Mouse (Mus musculus) embryonic stem cell, embryonic (primary cell): ENCODE results near the gene Pigk.

Experiments used
- CTCF ChIA-PET, 4 experiments: fragments of 300-600 bp in 2 of 4; fragments of 350-600 bp in 2 of 4; sonication (Branson Sonifier 250); formaldehyde crosslinking; loops; one replicate each; lab custom pipeline; 2022; ENCODE audit warnings: inconsistent platforms in 2 of 4; lab: Charles Lee
- POLR2A ChIA-PET, 4 experiments: fragments of 300-600 bp in 2 of 4; fragments of 350-600 bp in 2 of 4; sonication (Branson Sonifier 250); formaldehyde crosslinking; loops; one replicate each; lab custom pipeline; 2022; ENCODE audit warnings: antibody characterized with exemption in 4 of 4, inconsistent platforms in 1 of 4; lab: Charles Lee

Pigk gene

GRCm38 (mm10) chr3:152856095-152856494 is 142.2 kb downstream of the Pigk start:
- CTCF ChIA-PET, result no interaction called here
- POLR2A ChIA-PET, result interaction anchor here in 1 of 4 experiments (0.7 kb wide), 1 partner anchor 1797 kb away, joined by 4 read pairs; no protein-coding TSS in a partner anchor

- CTCF ChIA-PET, result no interaction called here
- POLR2A ChIA-PET, result no interaction called here
These were observed 147.6 kb downstream of the Pigk start for GRCm38 (mm10) chr3:152861450-152861849.

- CTCF ChIA-PET, result no interaction called here
- POLR2A ChIA-PET, result no interaction called here
These were observed 148.1 kb downstream of the Pigk start for GRCm38 (mm10) chr3:152861978-152862377.

- ChIA-PET CTCF (no interaction called here), POLR2A (interaction anchor here in 1 of 4 experiments (0.8 kb wide), 1 partner anchor 11 kb away, joined by 3 read pairs; no protein-coding TSS in a partner anchor)
These were observed 152.4 kb downstream of the Pigk start for GRCm38 (mm10) chr3:152866035-152866965.

GRCm38 (mm10) chr3:152867654-152868525 is 154.0 kb downstream of the Pigk start:
- CTCF ChIA-PET, result no interaction called here
- POLR2A ChIA-PET, result no interaction called here

GRCm38 (mm10) chr3:152872054-152872453 is 158.2 kb downstream of the Pigk start:
- POLR2A ChIA-PET, result no interaction called here
- CTCF ChIA-PET, result no interaction called here

- CTCF ChIA-PET, result interaction anchor here in 1 of 4 experiments (0.6 kb wide), 1 partner anchor 389 kb away, joined by 4 read pairs; no protein-coding TSS in a partner anchor
- POLR2A ChIA-PET, result no interaction called here
These were observed 158.7 kb downstream of the Pigk start for GRCm38 (mm10) chr3:152872596-152872995.

GRCm38 (mm10) chr3:152874431-152875355 is 160.8 kb downstream of the Pigk start:
- POLR2A ChIA-PET, result no interaction called here

GRCm38 (mm10) chr3:152875723-152876290 is 161.9 kb downstream of the Pigk start:
- CTCF ChIA-PET, result interaction anchor here (0.6 to 1.3 kb wide), 5 partner anchors 9 to 115 kb away, joined by 3 to 6 read pairs (median 3); no protein-coding TSS in a partner anchor
- POLR2A ChIA-PET, result no interaction called here

More at GRCm38 (mm10) chr3:152874431-152875355, 160.8 kb downstream of the Pigk start:
- CTCF ChIA-PET, result no interaction called here

GRCm38 (mm10) chr3:152880121-152880835 is 166.4 kb downstream of the Pigk start:
- ChIA-PET CTCF (no interaction called here), POLR2A (interaction anchor here in 1 of 4 experiments (1.0 kb wide), 1 partner anchor 15 kb away, joined by 3 read pairs; no protein-coding TSS in a partner anchor)

GRCm38 (mm10) chr3:152881706-152882105 is 167.8 kb downstream of the Pigk start:
- POLR2A ChIA-PET, result no interaction called here

GRCm38 (mm10) chr3:152883556-152883955 is 169.7 kb downstream of the Pigk start:
- ChIA-PET CTCF (interaction anchor here in 1 of 4 experiments (0.5 kb wide), 1 partner anchor 887 kb away, joined by 3 read pairs; no protein-coding TSS in a partner anchor), POLR2A (interaction anchor here in 1 of 4 experiments (0.6 kb wide), 1 partner anchor 377 kb away, joined by 3 read pairs; no protein-coding TSS in a partner anchor)

More at GRCm38 (mm10) chr3:152881706-152882105, 167.8 kb downstream of the Pigk start:
- CTCF ChIA-PET, result no interaction called here

GRCm38 (mm10) chr3:152886749-152887148 is 172.8 kb downstream of the Pigk start:
- POLR2A ChIA-PET, result no interaction called here
- CTCF ChIA-PET, result no interaction called here

- CTCF ChIA-PET, result no interaction called here
- POLR2A ChIA-PET, result no interaction called here
These were observed 174.2 kb downstream of the Pigk start for GRCm38 (mm10) chr3:152888116-152888515.

- CTCF ChIA-PET, result no interaction called here
- POLR2A ChIA-PET, result interaction anchor here in 1 of 4 experiments (1.1 kb wide), 1 partner anchor 14 kb away, joined by 3 read pairs; no protein-coding TSS in a partner anchor
These were observed 181.0 kb downstream of the Pigk start for GRCm38 (mm10) chr3:152894935-152895334.

GRCm38 (mm10) chr3:152896111-152896510 is 182.2 kb downstream of the Pigk start:
- CTCF ChIA-PET, result no interaction called here
- POLR2A ChIA-PET, result interaction anchor here in 1 of 4 experiments (0.6 kb wide), 1 partner anchor 20 kb away, joined by 5 read pairs; no protein-coding TSS in a partner anchor

- CTCF ChIA-PET, result no interaction called here
These were observed 183.3 kb downstream of the Pigk start for GRCm38 (mm10) chr3:152897196-152897595.

More at GRCm38 (mm10) chr3:152897196-152897595, 183.3 kb downstream of the Pigk start:
- POLR2A ChIA-PET, result interaction anchor here in 1 of 4 experiments (0.5 kb wide), 1 partner anchor 370 kb away, joined by 3 read pairs; no protein-coding TSS in a partner anchor
